Mouse (Mus musculus): Measurements from ENCODE around the gene Man2c1.

Gene Man2c1

DNA sequence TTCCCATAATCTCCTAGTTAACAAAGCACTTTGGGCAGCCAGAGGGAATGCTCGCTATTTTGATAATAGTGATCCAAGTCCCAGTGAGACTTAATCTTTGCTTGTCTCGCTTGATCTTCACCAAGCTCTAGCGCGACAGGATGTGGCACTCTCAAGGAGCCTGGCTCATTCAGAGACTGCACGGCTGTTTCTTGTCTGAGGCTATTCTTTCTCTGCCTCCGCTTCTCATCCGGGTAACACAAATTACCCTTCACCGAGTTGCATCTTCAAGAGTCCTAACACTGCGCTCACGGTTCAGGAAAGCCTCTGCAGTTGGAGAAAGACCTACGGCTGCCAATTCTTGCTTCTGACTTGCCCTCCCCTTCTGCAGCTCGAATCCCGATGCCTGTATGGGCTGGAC is 27.0 kb downstream of the Man2c1 start:
- no peak for DNase-seq (ENCODE audit: low spot score in 2 of 2)

DNA sequence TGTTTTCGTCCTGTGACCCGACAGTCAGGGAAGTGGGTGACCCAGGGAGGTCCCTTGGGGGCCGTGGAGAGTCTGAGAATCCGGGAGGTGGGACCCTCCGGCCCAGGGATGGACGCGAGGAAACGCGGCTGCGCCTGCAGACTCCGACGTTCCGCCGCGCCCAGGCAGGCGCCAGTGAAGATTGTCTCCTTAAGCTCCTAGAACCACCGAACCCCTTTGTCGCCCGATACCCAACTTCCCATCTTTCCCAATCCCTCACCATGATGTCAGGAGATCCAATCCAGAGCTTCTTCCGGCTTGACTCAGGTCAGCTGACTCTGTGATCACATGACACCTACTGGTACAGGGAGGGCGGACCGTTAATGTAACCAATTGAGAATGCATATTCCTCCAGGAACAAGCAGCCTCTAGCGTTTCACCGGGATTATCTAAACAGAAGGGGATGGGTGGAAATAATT is 27.6 kb downstream of the Man2c1 start, which contains the start of gene Commd4:
Gene Commd4, minus strand, starts transcription at position 319 of the 458 bp plus-strand sequence.
- DNase-seq (ENCODE audit: low spot score in 2 of 2) = peak; percentile 88 to 89

DNA sequence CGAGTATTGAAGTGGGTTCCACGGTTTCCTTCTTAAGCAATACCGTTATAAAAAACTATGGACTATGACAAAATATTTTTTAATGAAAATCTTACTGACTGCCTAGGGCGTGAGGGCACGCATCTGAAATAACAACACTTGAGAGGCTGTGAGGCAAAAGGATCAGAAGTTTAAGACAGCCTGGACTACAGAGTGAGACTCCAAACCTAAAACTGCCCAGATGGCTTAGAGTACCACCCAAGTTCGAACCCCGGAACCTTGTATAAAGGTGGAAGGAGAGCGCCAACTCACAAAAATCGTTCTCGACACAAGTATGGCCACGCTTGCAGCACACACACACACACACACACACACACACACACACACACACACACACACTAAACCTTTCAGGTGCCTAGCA is 28.0 kb downstream of the Man2c1 start:
- DNase-seq (ENCODE audit: low spot score in 2 of 2) = no peak

DNA sequence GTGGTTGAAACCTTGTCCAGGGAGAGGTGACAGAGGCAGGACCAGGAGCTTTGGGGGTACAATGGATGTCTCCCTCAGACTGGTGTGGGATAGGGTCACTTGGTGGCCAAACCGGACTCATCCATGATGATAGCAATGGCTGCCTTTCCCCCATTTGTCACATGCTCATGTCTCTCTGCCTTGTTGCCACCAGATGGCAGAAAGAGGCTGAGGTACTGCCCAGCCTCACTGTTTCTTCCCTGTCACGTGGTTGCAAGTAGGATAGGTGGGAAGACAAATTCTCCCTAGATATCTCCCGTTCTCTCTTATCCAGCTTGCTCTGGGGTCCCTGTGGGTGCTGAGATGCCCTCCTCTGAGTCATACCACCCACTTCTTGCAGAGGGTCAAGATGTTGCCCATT is 32.0 kb downstream of the Man2c1 start:
- no peak for DNase-seq (ENCODE audit: low spot score in 2 of 2)

GRCm38 (mm10) chr9:57163137-57163536 is 32.6 kb downstream of the Man2c1 start:
- no peak for DNase-seq (ENCODE audit: low spot score in 2 of 2)

DNA sequence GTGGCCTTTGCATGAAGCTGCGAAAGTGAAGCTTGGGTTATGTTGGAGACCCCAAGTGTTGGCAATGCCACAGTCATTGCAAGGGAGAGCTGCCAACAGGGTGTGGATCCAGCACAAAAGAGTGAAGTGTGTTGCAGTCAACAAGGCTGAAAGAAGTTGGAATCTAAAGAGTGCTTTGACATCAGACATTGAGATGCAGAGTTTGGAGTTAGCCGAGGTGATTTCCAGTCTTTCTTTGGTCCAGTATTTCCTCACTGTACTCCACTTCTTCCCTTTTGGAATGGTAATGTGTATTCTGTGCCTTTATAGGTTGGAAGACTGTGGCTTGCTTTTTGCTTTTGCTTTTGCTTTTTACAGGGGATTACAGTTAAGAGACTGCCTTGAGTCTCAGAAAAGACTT is 35.7 kb downstream of the Man2c1 start:
- DNase-seq (ENCODE audit: low spot score in 2 of 2) = no peak

DNA sequence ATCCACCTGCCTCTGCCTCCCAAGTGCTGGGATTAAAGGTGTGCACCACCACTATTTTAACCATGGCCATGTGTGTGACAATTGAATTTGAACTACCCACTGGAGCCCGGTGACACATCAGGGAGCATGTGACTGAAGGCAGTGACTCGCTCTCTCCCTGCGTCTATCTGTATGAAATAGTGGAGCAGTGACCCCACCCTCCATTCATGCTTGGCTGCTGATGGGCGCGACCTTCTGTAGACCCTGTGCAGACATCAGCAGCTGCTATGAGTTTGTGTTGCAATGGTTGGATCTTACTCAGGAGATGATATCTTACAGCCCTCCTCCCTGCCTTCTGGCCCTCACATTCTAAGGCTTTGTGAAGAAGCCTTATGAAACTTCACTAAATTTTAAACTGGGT is 37.9 kb downstream of the Man2c1 start:
- DNase-seq (ENCODE audit: low spot score in 2 of 2) = no peak

Measured in frontal cortex, postnatal 10 days (tissue).